Mouse (Mus musculus) thymus, postnatal 14 days (tissue): ENCODE measurements around the gene Atg2b.

Source experiments
- DNase-seq: peaks from one replicate; pipeline ENCODE4 v3.0.0; 2021

The Atg2b gene

GRCm38 (mm10) chr12:105685001-105685691 lies at the start of gene Atg2b:
Atg2b (minus strand) TSS chr12:105685211.
- DNase-seq = peak; percentile 96

- no peak for DNase-seq
Measured at GRCm38 (mm10) chr12:105733370-105734159, 48.6 kb upstream of the Atg2b start.

GRCm38 (mm10) chr12:105730851-105731460 lies 45.9 kb upstream of the Atg2b start:
- no peak for DNase-seq

DNA sequence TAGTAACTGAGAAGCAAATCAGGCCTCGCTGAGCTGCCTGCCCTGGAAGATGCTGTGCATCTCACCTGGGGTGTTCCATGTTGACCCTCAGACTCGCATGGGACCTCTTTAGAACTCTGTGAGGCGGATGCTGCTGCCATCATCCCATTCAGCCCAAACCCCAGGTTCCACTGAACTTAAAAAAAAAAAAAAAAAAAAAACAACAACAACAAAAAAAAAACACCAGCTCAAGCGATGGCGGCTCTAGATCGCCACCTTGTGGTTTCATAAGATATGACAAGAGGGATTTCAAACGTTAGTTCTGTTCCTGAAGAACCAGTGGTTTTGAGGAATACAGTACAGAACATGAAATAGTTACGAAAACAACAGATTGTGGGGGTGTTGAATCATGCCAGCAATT lies 43.0 kb upstream of the Atg2b start:
- peak; percentile 37 for DNase-seq

DNA sequence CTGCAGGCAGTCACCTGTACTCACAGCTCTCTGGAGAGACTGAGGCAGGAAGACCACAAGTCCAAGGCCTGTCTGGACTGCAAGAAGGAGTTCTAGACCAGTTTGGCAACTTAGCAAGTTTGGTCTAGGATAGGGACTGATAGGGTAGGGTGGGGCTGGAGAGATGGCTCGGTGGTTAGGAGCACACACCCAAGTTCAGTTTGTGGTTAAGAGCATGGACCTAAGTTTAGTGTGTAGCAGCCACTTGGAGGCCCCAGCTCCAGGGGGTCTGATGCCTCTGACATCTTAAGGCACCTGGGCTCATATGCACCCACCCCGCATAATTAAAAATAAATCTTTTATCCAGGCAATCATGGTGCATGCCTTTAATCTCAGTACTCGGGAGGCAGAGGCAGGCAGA lies 42.3 kb upstream of the Atg2b start:
- DNase-seq = no peak

GRCm38 (mm10) chr12:105725736-105726135 lies 40.7 kb upstream of the Atg2b start:
- DNase-seq = no peak

- DNase-seq = no peak
Measured at GRCm38 (mm10) chr12:105724616-105725015, 39.6 kb upstream of the Atg2b start.

DNA sequence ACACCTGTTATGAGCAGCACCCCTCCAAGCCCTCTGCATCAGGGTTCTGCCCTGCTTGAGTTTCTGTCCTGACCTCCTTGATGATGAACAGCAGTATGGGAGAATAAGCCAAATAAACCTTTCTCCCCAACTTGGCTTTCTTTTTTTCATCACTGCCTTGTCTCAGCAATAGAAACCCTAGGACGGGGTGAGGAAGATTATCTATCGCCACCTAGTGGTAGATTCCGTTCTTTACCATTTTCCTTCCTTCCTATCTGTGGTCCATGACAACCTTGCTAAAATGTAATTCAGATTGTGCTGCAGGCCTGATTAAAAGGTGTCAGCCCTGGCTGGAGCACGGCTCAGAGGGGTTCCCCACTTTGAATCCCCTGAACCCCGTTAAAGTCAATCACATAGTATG lies 37.6 kb upstream of the Atg2b start:
- DNase-seq = peak; percentile 25

GRCm38 (mm10) chr12:105721452-105722132 lies 36.6 kb upstream of the Atg2b start:
- DNase-seq = no peak

GRCm38 (mm10) chr12:105720196-105720595 lies 35.2 kb upstream of the Atg2b start:
- DNase-seq = no peak

DNA sequence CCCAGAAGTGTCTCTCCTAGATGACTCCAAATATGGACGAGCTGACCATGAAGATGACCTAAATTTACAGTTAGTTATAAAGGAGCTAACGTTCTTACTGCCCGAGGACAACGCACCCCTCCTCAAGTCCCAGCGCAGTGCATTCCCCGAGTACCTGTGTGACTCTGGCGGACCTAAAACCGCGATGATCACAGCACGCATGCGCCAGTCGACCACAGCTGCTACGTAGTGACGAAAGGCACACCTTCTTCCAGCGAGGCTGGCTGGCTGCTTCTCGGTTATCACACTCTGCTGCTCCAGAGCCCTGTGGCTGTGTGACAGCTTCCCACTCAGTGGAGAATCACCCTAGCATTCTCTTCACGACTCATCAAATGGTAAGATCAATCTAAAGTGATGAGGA lies 33.6 kb upstream of the Atg2b start:
- peak; percentile 68 for DNase-seq

- peak; percentile 65 for DNase-seq
Measured at GRCm38 (mm10) chr12:105705799-105706487, 20.9 kb upstream of the Atg2b start, which contains the start of gene Ak7. Ak7 (plus strand) TSS chr12:105705976.

- no peak for DNase-seq
Measured at GRCm38 (mm10) chr12:105700433-105700832, 15.4 kb upstream of the Atg2b start.

GRCm38 (mm10) chr12:105697104-105697780 lies 12.2 kb upstream of the Atg2b start:
- no peak for DNase-seq

GRCm38 (mm10) chr12:105695848-105696247 lies 10.8 kb upstream of the Atg2b start:
- no peak for DNase-seq

DNA sequence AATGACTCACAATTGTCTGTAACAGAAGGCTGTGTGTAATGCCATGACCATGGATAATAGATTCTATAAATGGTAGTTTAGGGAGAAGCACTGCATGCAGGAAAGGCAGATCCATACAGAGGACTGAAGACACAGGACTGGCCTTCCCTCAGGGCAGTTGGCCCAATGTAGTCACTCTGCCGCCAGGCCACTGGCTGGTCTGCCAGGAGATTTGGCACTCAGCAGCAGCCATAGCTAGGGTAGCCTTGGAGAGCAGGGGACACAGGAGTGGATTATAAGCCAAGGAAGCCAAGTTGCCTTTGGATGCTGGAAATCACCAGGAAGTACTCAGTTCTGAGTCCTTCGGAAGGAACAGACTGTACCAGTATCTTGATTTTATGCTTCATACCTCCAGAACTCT lies 9.0 kb upstream of the Atg2b start:
- no peak for DNase-seq

DNA sequence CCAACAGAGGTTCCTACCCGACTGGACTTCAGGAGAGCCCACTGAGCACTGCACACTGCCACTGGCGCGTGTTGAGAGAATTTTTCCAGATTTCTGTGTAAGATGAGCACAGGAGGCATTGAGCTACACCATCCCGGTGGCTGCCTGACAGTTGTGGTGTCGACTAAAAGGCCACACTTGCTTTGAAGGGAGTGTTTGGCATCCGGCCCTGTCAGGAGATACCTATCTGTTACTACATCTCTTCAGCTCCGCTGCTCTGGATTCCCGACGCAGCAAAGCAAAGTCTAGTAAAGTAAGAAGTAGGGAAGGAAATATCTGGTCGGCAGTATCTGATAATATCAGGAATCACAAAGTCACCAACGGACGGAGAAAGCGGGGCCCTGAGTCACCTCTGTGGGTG lies 4.4 kb upstream of the Atg2b start:
- DNase-seq = no peak

DNA sequence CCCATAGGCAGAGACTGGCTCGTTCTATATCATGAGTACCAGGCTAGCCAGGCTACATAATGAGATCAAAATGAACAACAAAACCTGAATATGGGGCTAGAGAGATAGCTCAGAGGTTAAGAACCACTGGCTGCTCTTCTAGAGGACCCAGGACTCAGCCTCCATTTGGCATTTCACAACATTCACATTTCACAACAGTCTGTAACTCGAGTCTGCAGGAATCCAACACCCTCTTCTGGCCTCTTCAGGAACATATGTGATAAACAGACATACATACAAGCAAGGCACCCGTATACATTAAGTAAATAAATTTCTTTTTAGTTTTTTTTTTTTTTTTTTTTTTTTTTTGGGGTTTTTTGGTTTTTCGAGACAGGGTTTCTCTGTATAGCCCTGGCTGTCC lies 3.5 kb upstream of the Atg2b start:
- no peak for DNase-seq

DNA sequence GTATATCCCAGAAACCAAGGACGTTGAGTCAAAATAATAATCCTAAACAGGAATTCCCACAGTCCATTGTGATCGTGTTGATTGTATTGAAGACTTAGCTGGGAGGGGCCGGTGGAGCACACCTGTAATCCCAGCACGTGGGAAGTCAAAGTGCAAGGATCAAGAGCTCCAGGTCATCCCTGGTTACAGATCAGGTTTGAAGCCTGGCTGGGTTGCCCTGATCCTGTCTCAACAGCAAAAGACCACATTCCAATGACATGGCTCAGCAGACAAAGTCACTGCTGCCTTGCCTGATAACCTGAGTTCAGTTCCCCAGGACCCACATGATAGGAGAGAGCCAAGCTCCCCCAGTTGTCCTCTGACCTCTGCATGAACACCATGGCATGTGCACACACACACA lies 2.4 kb upstream of the Atg2b start:
- DNase-seq = no peak

DNA sequence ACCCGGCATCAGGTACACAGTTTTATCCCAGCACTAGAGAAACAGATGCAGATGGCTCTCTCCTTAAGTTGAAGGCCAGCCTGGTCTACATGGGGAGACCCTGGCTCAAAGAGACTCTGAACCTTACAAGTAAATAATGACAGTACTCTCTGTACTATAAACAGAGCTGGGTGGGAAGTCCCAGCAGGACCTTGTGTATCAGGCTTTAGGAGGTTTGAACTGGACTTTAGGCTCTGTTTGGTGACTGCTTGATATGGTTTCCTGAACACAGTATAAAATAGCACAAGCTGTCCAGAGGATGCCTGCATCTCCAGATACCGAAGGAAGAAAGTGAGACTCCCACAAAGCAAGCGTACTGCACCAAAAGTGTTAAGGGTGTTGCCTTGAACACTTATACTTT lies 1.8 kb upstream of the Atg2b start:
- no peak for DNase-seq

DNA sequence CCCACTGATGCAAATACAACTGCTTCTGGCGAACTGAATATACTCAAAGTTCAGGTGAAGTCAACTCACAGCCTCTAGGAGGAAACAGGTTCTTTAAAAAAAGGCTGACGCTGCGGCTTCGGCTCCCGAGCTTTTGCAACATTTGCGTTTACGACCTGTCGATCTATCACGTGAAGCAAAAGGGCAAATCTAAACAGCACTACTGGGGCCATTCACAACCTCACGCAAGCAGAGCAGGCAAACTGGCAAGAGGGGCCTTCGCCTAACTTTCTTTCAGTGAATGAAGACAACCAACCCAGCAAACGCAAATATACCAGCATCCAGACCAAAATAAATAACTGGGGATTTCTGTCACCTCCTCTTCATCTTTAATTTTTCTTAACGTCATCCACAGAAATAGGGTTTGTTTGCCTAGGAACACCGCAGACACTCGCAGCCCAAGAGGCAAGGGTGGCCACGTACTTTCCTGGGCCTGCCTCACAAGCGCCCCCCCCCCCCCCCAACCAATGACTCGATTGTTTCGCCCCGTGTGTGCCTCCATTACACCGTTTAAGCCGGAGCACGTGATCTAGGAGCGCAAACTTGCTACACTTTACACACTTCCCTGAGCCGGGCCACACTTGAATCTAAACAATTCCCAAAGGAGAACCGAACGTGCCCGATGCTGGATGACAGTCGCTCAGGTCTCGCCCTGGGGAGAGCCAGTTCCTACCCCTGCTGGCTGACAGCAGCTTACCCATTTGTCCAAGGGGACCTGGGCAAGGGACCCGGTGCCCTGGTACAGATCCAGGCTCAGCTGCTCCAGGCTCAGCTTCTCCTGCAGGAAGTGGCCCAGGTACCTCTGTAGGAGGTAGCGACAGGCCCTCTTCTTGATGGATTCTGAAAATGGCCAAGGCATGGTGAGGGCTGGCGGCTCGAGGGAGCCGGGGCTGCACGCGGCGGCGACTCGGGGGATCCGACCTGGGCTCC lies 794 bp downstream of the Atg2b start, which contains the start of gene Gskip:
Gene Gskip, plus strand, starts transcription at position 897 of the 969 bp plus-strand sequence.
- DNase-seq = peak; percentile 46
